Mouse (Mus musculus) CH12.LX (cell line): ENCODE measurements at regions not wholly inside any gene's neighbourhood (a gene's known extent, or its start where the extent isn't known, plus 50 kb on each side); places are given as distances from the start of the nearest gene placed in this dataset.

ENCODE experiments used
- DNase-seq: peaks from one replicate; pipeline ENCODE4 v3.0.0-alpha.2; 2013; ENCODE audit errors: extremely low read depth
- H3K27ac ChIP-seq: 2 replicates; pipeline ENCODE4 v1.5.1; 2012; ENCODE audit warnings: low read depth, mild to moderate bottlenecking, control low read depth, moderate library complexity; ENCODE audit not compliant: insufficient read depth
- H3K27me3 ChIP-seq: replicated peaks from 2 replicates; pipeline ENCODE3; 2012; ENCODE audit warnings: inconsistent platforms
- H3K36me3 ChIP-seq, 2 experiments: replicated peaks in 1 of 2; 2 replicates each; pipeline versions ENCODE3 to v1.6.1; 2012; ENCODE audit warnings: inconsistent platforms in 1 of 2, low read length in 1 of 2, mild to moderate bottlenecking in 1 of 2, mixed read lengths in 1 of 2, moderate library complexity in 1 of 2; ENCODE audit not compliant: control insufficient read depth in 1 of 2, insufficient read depth in 1 of 2
- H3K4me1 ChIP-seq, 2 experiments: 2 replicates each; pipeline ENCODE4 v1.6.1; 2012; ENCODE audit warnings: inconsistent platforms in 1 of 2, moderate library complexity in 1 of 2; ENCODE audit not compliant: insufficient read depth in 2 of 2, control insufficient read depth in 1 of 2
- H3K4me2 ChIP-seq: 2 replicates; pipeline ENCODE4 v1.6.1; 2012; ENCODE audit warnings: low read depth, mild to moderate bottlenecking, control low read depth; ENCODE audit not compliant: poor library complexity, insufficient read depth, severe bottlenecking
- H3K4me3 ChIP-seq, 3 experiments: fragments of 150-350 bp in 1 of 3; sonication (generic) in 1 of 3; replicated peaks in 1 of 3; 2 replicates each; pipeline versions ENCODE3 to v1.5.1; 2011 to 2012; ENCODE audit warnings: low read depth in 2 of 3, low read length in 2 of 3, mild to moderate bottlenecking in 2 of 3, moderate library complexity in 2 of 3, control low read depth in 1 of 3, improper control_type of control experiment in 1 of 3, inconsistent platforms in 1 of 3, mixed read lengths in 1 of 3; ENCODE audit not compliant: poor library complexity in 1 of 3
- H3K79me2 ChIP-seq: replicated peaks from 2 replicates; pipeline ENCODE4 v1.6.1; 2012; ENCODE audit warnings: mild to moderate bottlenecking, moderate library complexity; ENCODE audit not compliant: control insufficient read depth, poor library complexity, insufficient read depth, severe bottlenecking; ENCODE audit errors: extremely low read depth
- H3K9ac ChIP-seq: 2 replicates; pipeline ENCODE4 v1.6.1; 2012; ENCODE audit warnings: low read depth, mild to moderate bottlenecking, control low read depth, moderate library complexity; ENCODE audit not compliant: insufficient read depth
- H3K9me3 ChIP-seq: replicated peaks from 2 replicates; pipeline ENCODE3; 2012; ENCODE audit warnings: low read length, inconsistent platforms, mixed read lengths
- JUN ChIP-seq: IDR thresholded peaks from 2 replicates; pipeline ENCODE4 v1.6.1; 2011; ENCODE audit warnings: low read depth, mild to moderate bottlenecking, low read length, improper control_type of control experiment, moderate library complexity; ENCODE audit not compliant: insufficient read depth
- MYC ChIP-seq: IDR thresholded peaks from 2 replicates; pipeline ENCODE4 v1.6.1; 2011; ENCODE audit warnings: low read depth, mild to moderate bottlenecking, improper control_type of control experiment, low read length
- USF1 ChIP-seq: IDR thresholded peaks from 2 replicates; pipeline ENCODE4 v1.6.1; 2014; ENCODE audit warnings: low read depth, mild to moderate bottlenecking, inconsistent platforms, low read length, improper control_type of control experiment
- USF2 ChIP-seq: conservative IDR thresholded peaks from 2 replicates; pipeline ENCODE4 v1.6.1; 2011; ENCODE audit warnings: low read depth, low read length, improper control_type of control experiment
- ZKSCAN1 ChIP-seq: IDR thresholded peaks from 2 replicates; pipeline ENCODE4 v1.6.1; 2012; ENCODE audit warnings: low read depth, inconsistent platforms, low read length, improper control_type of control experiment, borderline replicate concordance
- dilution Hi-C: fragments of 300-500 bp; cut with MboI; formaldehyde crosslinking; loops from 2 replicates; pipeline ENCODE4 v1.14.3; 2020; ENCODE audit warnings: low sequenced_read_pairs; ENCODE audit not compliant: extremely low pct_unique_long_range_greater_than_20kb, extremely low pct_ligation_motif_present
- in situ Hi-C: fragments of 300-500 bp; cut with MboI; formaldehyde crosslinking; loops from 3 replicates; pipeline ENCODE4 v1.14.3; 2019; ENCODE audit warnings: low sequenced_read_pairs, low pct_ligation_motif_present, low pct_unique_long_range_greater_than_20kb, mixed read lengths

DNA sequence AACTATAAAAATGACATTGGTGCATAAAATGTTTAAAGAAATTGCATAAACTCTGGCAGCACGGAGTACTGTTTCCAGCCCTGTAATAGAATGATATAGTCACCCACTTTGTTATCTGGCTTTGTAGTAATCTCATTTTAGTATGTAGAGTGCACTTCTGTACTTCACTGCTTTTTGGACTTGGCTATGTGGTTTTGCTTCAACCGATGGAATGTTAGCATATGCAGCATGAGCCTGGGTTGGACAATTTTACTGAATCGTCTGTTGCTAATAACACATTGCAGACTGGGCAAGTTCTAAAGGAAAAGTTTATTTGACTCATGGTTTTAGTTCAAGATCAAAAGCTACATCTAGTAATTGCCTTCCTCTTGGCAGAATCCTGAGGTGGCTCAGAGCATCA lies 142.4 kb downstream of the H2al1n start:
- TF ChIP-seq ZKSCAN1 (no peak), USF2 (no peak), USF1 (no peak), MYC (no peak)
- no peaks in the 10 kb centered on the region for H3K27me3 ChIP-seq
- dilution Hi-C loops: no loop called here

DNA sequence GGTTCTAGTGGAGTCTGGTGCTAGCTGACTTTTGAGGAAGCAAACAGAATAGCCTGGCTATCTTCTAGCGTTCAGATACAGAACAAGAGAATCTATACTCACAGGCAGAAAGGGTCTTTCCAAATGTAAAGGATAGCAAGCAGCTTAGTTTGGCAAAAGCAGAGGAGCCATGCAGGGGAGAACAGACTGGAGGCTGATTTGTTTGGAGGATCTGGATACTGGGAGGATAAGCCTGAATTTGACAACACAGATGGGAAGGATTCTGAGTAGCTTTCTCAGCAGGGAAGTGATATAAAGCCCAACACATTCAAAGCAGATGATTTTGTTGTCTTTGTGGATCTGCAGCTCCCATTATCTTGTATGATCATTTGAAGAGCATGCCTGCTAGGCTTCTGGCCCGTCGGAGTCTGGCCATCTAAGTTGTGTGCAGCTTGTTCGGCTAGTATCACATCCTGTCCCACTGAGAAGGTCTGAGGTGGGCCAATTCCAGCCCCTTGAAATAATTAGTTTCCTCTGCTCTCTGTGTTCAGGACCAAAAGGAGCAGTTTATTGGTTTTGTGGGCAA lies 145.6 kb downstream of the H2al1n start:
- no peak for TF ChIP-seq JUN
- in situ Hi-C loops (no loop called here), dilution Hi-C loops (no loop called here)
- Histone ChIP-seq H3K27ac (no peak overlapping the region), H3K9ac (no peak overlapping the region), H3K79me2 (no peaks in the 10 kb centered on the region), H3K36me3 (no peaks in the 10 kb centered on the region), H3K4me2 (no peak overlapping the region), H3K9me3 (no peaks in the 10 kb centered on the region), H3K4me3 (no peak overlapping the region), H3K4me1 (no peaks in the 10 kb centered on the region), H3K27me3 (no peaks in the 10 kb centered on the region)
- DNase-seq: no peak

More for the DNA sequence above, 142.4 kb downstream of the H2al1n start:
- Histone ChIP-seq H3K79me2 (no peaks in the 10 kb centered on the region), H3K9me3 (no peaks in the 10 kb centered on the region), H3K4me1 (no peaks in the 10 kb centered on the region), H3K9ac (no peak overlapping the region), H3K4me2 (no peak overlapping the region), H3K4me3 (no peak overlapping the region), H3K27ac (no peak overlapping the region), H3K36me3 (no peaks in the 10 kb centered on the region)
- in situ Hi-C loops: no loop called here
- no peak for DNase-seq
